Mouse (Mus musculus) G1E (cell line): ENCODE measurements at regions not wholly inside any gene's neighbourhood (a gene's known extent, or its start where the extent isn't known, plus 50 kb on each side); places are given as distances from the start of the nearest gene placed in this dataset.

ENCODE experiments used
- CTCF ChIP-seq: IDR thresholded peaks from 2 replicates; pipeline ENCODE4 v1.5.1; 2012; ENCODE audit warnings: low read depth, low read length, inconsistent platforms, mixed read lengths
- GATA1 ChIP-seq: IDR thresholded peaks from 2 replicates; pipeline ENCODE4 v1.6.1; 2012; ENCODE audit warnings: borderline replicate concordance, low read length, inconsistent platforms, mixed read lengths
- POLR2AphosphoS5 ChIP-seq: IDR thresholded peaks from 2 replicates; pipeline ENCODE4 v1.6.1; 2012; ENCODE audit warnings: low read depth, low read length, inconsistent platforms; ENCODE audit not compliant: insufficient replicate concordance

GRCm38 (mm10) chr5:106277231-106277630, 180.7 kb downstream of the Barhl2 start:
- TF ChIP-seq CTCF = no peak
- TF ChIP-seq GATA1 = no peak
- TF ChIP-seq POLR2AphosphoS5 = no peak
